Mouse (Mus musculus) right cerebral cortex, postnatal 25 days (tissue): Measurements from ENCODE around the gene Fam83g.

Source experiments
- DNase-seq: peaks from one replicate; pipeline ENCODE4 v3.0.0; 2022

The Fam83g gene

GRCm38 (mm10) chr11:61719826-61720225 lies 35.9 kb downstream of the Fam83g start:
- no peak for DNase-seq

DNA sequence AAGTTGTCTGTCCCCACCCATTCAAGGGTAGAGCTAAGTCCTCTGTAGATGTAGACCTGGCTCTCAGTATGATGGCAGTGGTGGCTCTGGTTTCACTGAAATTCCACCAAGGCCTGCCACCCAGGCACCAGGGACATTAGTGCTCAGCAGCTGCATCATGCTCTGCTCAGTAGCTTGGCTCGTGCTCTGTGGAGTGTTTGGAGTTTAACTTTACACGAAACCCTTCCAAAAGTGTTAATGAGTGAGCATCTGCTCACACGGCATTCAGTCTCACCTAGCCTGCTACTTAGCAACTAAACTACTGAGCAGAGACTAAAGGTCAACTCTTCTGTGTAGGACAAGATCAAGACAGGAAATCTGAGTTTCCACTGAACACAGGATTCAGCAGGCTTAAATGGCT lies 36.7 kb downstream of the Fam83g start, which contains the start of gene Slc5a10:
Gene Slc5a10 (minus strand): TSS at position 191 of the 400 bp plus-strand sequence.
- no peak for DNase-seq

- DNase-seq, result no peak
Measured at GRCm38 (mm10) chr11:61722077-61722476, 38.2 kb downstream of the Fam83g start.

DNA sequence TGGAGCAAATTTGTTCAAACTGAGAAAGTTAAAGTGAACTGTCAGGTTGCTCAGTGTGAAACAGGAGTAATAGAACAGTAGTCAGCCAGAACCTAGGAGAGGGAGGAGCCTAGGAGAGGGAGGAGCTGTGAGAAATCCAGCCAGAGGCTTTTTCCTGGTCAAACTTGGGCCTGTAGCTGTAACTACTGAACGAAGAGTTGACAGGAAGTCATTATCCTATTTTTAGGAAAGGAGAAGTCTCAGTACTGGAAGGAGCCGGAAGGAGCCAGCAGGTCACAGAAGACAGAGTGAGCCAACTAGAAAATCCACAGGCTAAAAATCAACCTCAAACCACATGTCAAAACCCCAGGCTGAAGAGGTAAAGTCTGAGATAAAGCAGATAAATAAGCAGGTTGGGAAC lies 44.1 kb downstream of the Fam83g start:
- DNase-seq, result no peak

GRCm38 (mm10) chr11:61732672-61733071 lies 48.8 kb downstream of the Fam83g start:
- no peak for DNase-seq

DNA sequence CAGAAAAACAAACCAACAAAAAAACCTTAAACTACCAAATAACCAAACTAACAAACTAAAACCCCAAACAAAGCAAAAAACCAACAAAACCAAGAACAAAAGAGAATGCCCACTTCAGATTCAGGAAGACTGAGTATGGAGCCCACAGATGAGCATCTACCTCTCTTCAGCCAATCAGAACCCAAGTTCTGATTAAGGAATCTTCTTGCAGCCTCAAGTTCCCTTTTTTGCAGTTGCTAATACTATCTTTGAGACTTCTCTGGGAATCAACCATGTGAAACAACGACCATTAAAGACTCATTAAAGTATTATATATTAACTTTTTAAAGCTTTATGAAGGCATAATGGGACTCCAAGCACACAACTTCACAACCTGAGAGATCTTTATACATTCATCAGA lies 53.4 kb downstream of the Fam83g start:
- no peak for DNase-seq

DNA sequence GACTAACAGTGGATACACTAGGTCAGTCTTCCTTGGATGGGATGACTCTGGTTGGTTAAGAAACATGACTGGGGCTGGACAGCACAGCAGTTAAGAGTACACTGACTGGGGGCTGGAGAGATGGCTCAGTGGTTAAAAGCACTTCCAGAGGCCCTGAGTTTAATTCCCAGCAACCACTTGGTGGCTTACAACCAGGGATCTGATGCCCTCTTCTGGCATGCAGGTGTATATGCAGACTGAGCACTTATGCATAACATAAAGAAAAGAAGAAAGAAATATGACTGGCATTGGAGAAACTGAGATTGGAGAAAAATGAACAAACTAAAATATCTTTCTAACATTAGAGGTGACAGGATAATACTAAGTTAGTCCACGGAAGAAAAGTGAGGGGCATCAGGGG lies 56.6 kb downstream of the Fam83g start:
- no peak for DNase-seq

GRCm38 (mm10) chr11:61743768-61744167 lies 59.9 kb downstream of the Fam83g start:
- DNase-seq, result no peak

- no peak for DNase-seq
Measured at GRCm38 (mm10) chr11:61744460-61744859, 60.6 kb downstream of the Fam83g start.

- DNase-seq, result no peak
Measured at GRCm38 (mm10) chr11:61745781-61746180, 61.9 kb downstream of the Fam83g start.

- DNase-seq, result no peak
Measured at GRCm38 (mm10) chr11:61747161-61747560, 63.3 kb downstream of the Fam83g start.

GRCm38 (mm10) chr11:61751612-61752011 lies 67.7 kb downstream of the Fam83g start:
- no peak for DNase-seq

- DNase-seq, result no peak
Measured at GRCm38 (mm10) chr11:61757151-61757550, 73.3 kb downstream of the Fam83g start.
